Mouse (Mus musculus): Measurements from ENCODE around the gene Eif1.
"Not testable (repeated sequence)": the region's sequence is repeated elsewhere in the genome, so short reads cannot be mapped to it uniquely, and the experiment has no call there.

Eif1 gene

GRCm38 (mm10) chr11:100352076-100352857, 32.6 kb downstream of the Eif1 start:
- peak in 1 of 2 experiments; percentile 18 for DNase-seq (ENCODE audit: low spot score in 2 of 2)

GRCm38 (mm10) chr11:100355151-100355951, 35.7 kb downstream of the Eif1 start:
- peak; percentile 63 to 64 for DNase-seq (ENCODE audit: low spot score in 2 of 2)

- DNase-seq (ENCODE audit: low spot score in 2 of 2) = peak; percentile 49 to 54
These were observed 36.5 kb downstream of the Eif1 start, which contains the start of gene Hap1 for GRCm38 (mm10) chr11:100355972-100356818. Gene Hap1 (minus strand): TSS chr11:100356128.

- DNase-seq (ENCODE audit: low spot score in 2 of 2) = no peak
These were observed 37.1 kb downstream of the Eif1 start for GRCm38 (mm10) chr11:100356819-100357211.

- DNase-seq (ENCODE audit: low spot score in 2 of 2) = no peak
These were observed 37.7 kb downstream of the Eif1 start for GRCm38 (mm10) chr11:100357408-100357807.

GRCm38 (mm10) chr11:100360175-100360574, 40.5 kb downstream of the Eif1 start:
- no peak for DNase-seq (ENCODE audit: low spot score in 2 of 2)

GRCm38 (mm10) chr11:100361059-100361458, 41.4 kb downstream of the Eif1 start:
- not testable (repeated sequence) for DNase-seq (ENCODE audit: low spot score in 2 of 2)

GRCm38 (mm10) chr11:100362209-100362978, 42.7 kb downstream of the Eif1 start:
- peak; percentile 57 to 62 for DNase-seq (ENCODE audit: low spot score in 2 of 2)

GRCm38 (mm10) chr11:100362979-100363562, 43.4 kb downstream of the Eif1 start:
- peak; percentile 23 to 41 for DNase-seq (ENCODE audit: low spot score in 2 of 2)

GRCm38 (mm10) chr11:100369145-100369544, 49.5 kb downstream of the Eif1 start:
- no peak for DNase-seq (ENCODE audit: low spot score in 2 of 2)

- DNase-seq (ENCODE audit: low spot score in 2 of 2) = no peak
These were observed 50.1 kb downstream of the Eif1 start for GRCm38 (mm10) chr11:100369822-100370221.
